Comparison of ENCODE assay signal across 14 mouse cellular contexts in the genomic region with DNA sequence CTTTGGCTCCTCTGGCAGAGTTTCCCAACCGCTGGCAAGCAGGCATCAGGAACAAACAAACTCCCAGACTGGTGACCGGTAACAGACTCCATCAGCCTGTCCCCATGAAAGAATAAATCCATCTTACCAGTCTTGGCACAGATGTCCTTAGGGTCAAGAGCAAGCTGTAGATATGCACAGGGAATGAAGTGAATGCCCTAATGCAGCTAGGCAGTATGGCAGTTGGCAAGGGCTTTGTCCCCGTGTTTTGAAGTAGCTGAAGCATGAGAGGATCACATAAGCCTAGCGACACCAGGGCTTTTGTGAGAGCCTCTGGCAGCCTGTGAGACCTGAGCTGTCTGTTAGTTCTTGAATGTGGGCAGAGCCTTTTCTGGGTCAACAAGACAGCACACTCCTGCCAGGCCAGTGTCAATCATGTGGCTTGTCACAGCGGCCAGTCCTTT.
A peak's percentile ranks its signal among the peaks of the same experiment; 100 is the strongest.
DNase-seq lines count a peak whose midpoint lies in the region; ATAC-seq and TF ChIP-seq lines count a peak whose summit lies in the region.
"Had no signal": no experiment of that assay in that cellular context is flagged by ENCODE, and none has a peak within 500 bp of the region (broad histone marks: within the 10 kb centered on the region; RNA-seq: fewer than 3 reads in every experiment).

No protein-coding gene starts in this region.

- no peaks in the 10 kb centered on the region for H3K79me2 ChIP-seq in liver, adult 2 months (ENCODE audit: control insufficient read depth, insufficient read depth, low read length)

- H3K36me3 ChIP-seq in forebrain, embryonic 13.5 days (ENCODE audit: poor library complexity, severe bottlenecking), result no peaks in the 10 kb centered on the region
- no peaks in the 10 kb centered on the region for H3K36me3 ChIP-seq in forebrain, embryonic 11.5 days (ENCODE audit: control insufficient read depth, insufficient read depth, low read length)
- no peaks in the 10 kb centered on the region for H3K36me3 ChIP-seq in liver, adult 2 months (ENCODE audit: control insufficient read depth, insufficient read depth, low read length)
- no peaks in the 10 kb centered on the region for H3K36me3 ChIP-seq in forebrain, embryonic 16.5 days (ENCODE audit: control insufficient read depth, insufficient read depth)
- H3K36me3 ChIP-seq in midbrain, postnatal 0 days (ENCODE audit: insufficient read depth, low read length), result no peaks in the 10 kb centered on the region
- H3K36me3 ChIP-seq: liver, embryonic 15.5 days; neural tube, embryonic 13.5 days had no signal

- no peaks in the 10 kb centered on the region for H3K27me3 ChIP-seq in forebrain, embryonic 13.5 days
- no peaks in the 10 kb centered on the region for H3K27me3 ChIP-seq in forebrain, embryonic 11.5 days (ENCODE audit: control insufficient read depth, insufficient read depth, low read length)
- no peaks in the 10 kb centered on the region for H3K27me3 ChIP-seq in liver, adult 2 months (ENCODE audit: control insufficient read depth, insufficient read depth, low read length)
- no peaks in the 10 kb centered on the region for H3K27me3 ChIP-seq in forebrain, embryonic 16.5 days (replicated peaks; ENCODE audit: control insufficient read depth, insufficient read depth, low read length)
- H3K27me3 ChIP-seq in midbrain, postnatal 0 days (ENCODE audit: insufficient read depth, low read length), result no peaks in the 10 kb centered on the region
- H3K27me3 ChIP-seq: liver, embryonic 15.5 days; neural tube, embryonic 13.5 days had no signal

- DNase-seq in forebrain, embryonic 11.5 days (ENCODE audit: low spot score), result no peak
- DNase-seq in liver, adult 2 months (ENCODE audit: extremely low read depth, low read depth, low spot score), result peak; percentile 51
- DNase-seq in liver, result no peak
- DNase-seq in midbrain, postnatal 0 days (ENCODE audit: low spot score), result peak; percentile 72
- no peak for DNase-seq in right cerebral cortex, adult 2 months (ENCODE audit: low spot score in 2 of 2)
- DNase-seq: adrenal gland, adult 2 months; right cerebral cortex, postnatal 14 days; thymus, postnatal 4 days had no signal

- H3K4me1 ChIP-seq in forebrain, embryonic 13.5 days, result peaks cover 28% of the 10 kb centered on the region
- no peaks in the 10 kb centered on the region for H3K4me1 ChIP-seq in forebrain, embryonic 11.5 days (replicated peaks; ENCODE audit: control insufficient read depth, insufficient read depth, low read length)
- no peaks in the 10 kb centered on the region for H3K4me1 ChIP-seq in liver, adult 2 months (ENCODE audit: control insufficient read depth, insufficient read depth, low read length)
- peaks cover 20% of the 10 kb centered on the region; the same call in 1 of the 2 replicates for H3K4me1 ChIP-seq in forebrain, embryonic 16.5 days (replicated peaks; ENCODE audit: control insufficient read depth, insufficient read depth, low read length)
- H3K4me1 ChIP-seq in midbrain, postnatal 0 days (ENCODE audit: insufficient read depth, low read length), result 0 out of 2 replicates have a peak, but pooled peaks cover 3% of the 10 kb centered on the region
- H3K4me1 ChIP-seq: liver, embryonic 15.5 days had no signal

- peak overlapping the region; percentile 16; the same call in 1 of the 2 replicates for H3K4me2 ChIP-seq in forebrain, embryonic 13.5 days
- no peak overlapping the region for H3K4me2 ChIP-seq in forebrain, embryonic 11.5 days (ENCODE audit: low read depth, low read length, severe bottlenecking)
- no peak overlapping the region for H3K4me2 ChIP-seq in forebrain, embryonic 16.5 days (ENCODE audit: low read length)
- H3K4me2 ChIP-seq in midbrain, postnatal 0 days (ENCODE audit: low read depth, low read length, poor library complexity, severe bottlenecking), result no peak overlapping the region
- H3K4me2 ChIP-seq: heart, embryonic 11.5 days; liver, embryonic 15.5 days; neural tube, embryonic 13.5 days had no signal

- TF ChIP-seq POLR2A in liver, adult 2 months (IDR thresholded peaks at IDR 0.05; ENCODE audit: extremely low read depth, insufficient read depth, low read length), result no peak

- TF ChIP-seq CTCF in liver, adult 2 months (IDR thresholded peaks at IDR 0.05; ENCODE audit: low read depth, low read length), result no peak
- TF ChIP-seq CTCF in midbrain, postnatal 0 days (IDR thresholded peaks at IDR 0.05), result no peak

- no peak overlapping the region for H3K9ac ChIP-seq in forebrain, embryonic 13.5 days
- H3K9ac ChIP-seq in forebrain, embryonic 11.5 days (ENCODE audit: low read length), result no peak overlapping the region
- H3K9ac ChIP-seq in liver, adult 2 months (ENCODE audit: low read depth, low read length), result no peak overlapping the region
- no peak overlapping the region for H3K9ac ChIP-seq in forebrain, embryonic 16.5 days (replicated peaks; ENCODE audit: low read depth, low read length)
- no peak overlapping the region for H3K9ac ChIP-seq in midbrain, postnatal 0 days (replicated peaks; ENCODE audit: low read length, poor library complexity, severe bottlenecking)
- H3K9ac ChIP-seq: liver, embryonic 15.5 days; neural tube, embryonic 13.5 days had no signal

- peak; percentile 89 for ATAC-seq in forebrain, embryonic 13.5 days
- no peak; the same call in 1 of the 2 replicates for ATAC-seq in forebrain, embryonic 11.5 days (replicated peaks; ENCODE audit: low FRiP score)
- ATAC-seq in forebrain, embryonic 16.5 days, result peak; percentile 90
- ATAC-seq in midbrain, postnatal 0 days (ENCODE audit: low FRiP score), result peak; percentile 52; the same call in 1 of the 2 replicates
- no peak for ATAC-seq in activated CD4-positive, CD25-positive, alpha-beta regulatory T cell, adult 4 months

- WGBS in forebrain, embryonic 13.5 days, result 20% methylated on average over 5 of the region's 5 CpGs
- WGBS in forebrain, embryonic 11.5 days, result 51% methylated on average over 5 of the region's 5 CpGs
- WGBS in liver, adult 2 months, result 36% methylated on average over 5 of the region's 5 CpGs
- WGBS in forebrain, embryonic 16.5 days, result 14% methylated on average over 5 of the region's 5 CpGs
- 41% methylated on average over 5 of the region's 5 CpGs for WGBS in midbrain, postnatal 0 days

- H3K9me3 ChIP-seq in forebrain, embryonic 13.5 days (replicated peaks), result no peaks in the 10 kb centered on the region
- H3K9me3 ChIP-seq in forebrain, embryonic 11.5 days (ENCODE audit: control insufficient read depth, low read length), result no peaks in the 10 kb centered on the region
- no peaks in the 10 kb centered on the region for H3K9me3 ChIP-seq in forebrain, embryonic 16.5 days (ENCODE audit: control insufficient read depth, low read length)
- H3K9me3 ChIP-seq in midbrain, postnatal 0 days (ENCODE audit: low read length), result no peaks in the 10 kb centered on the region
- H3K9me3 ChIP-seq: liver, embryonic 15.5 days; neural tube, embryonic 13.5 days had no signal

- H3K4me3 ChIP-seq in forebrain, embryonic 13.5 days, result no peak overlapping the region
- no peak overlapping the region for H3K4me3 ChIP-seq in forebrain, embryonic 11.5 days (ENCODE audit: low read depth, low read length)
- no peak overlapping the region for H3K4me3 ChIP-seq in liver, adult 2 months (ENCODE audit: insufficient read depth, low read depth, low read length)
- no peak overlapping the region for H3K4me3 ChIP-seq in forebrain, embryonic 16.5 days (replicated peaks; ENCODE audit: low read length)
- H3K4me3 ChIP-seq in midbrain, postnatal 0 days (ENCODE audit: low read depth, low read length), result no peak overlapping the region
- H3K4me3 ChIP-seq: liver, embryonic 15.5 days; neural tube, embryonic 13.5 days had no signal

- peak overlapping the region; percentile 67 for H3K27ac ChIP-seq in forebrain, embryonic 13.5 days
- H3K27ac ChIP-seq in forebrain, embryonic 11.5 days (ENCODE audit: low read depth, low read length), result no peak overlapping the region
- no peak overlapping the region for H3K27ac ChIP-seq in liver, adult 2 months (replicated peaks; ENCODE audit: insufficient read depth, low read depth, low read length)
- peak overlapping the region; percentile 1; the same call in 1 of the 2 replicates for H3K27ac ChIP-seq in forebrain, embryonic 16.5 days (ENCODE audit: low read length)
- no peak overlapping the region for H3K27ac ChIP-seq in midbrain, postnatal 0 days (ENCODE audit: low read depth, low read length)
- H3K27ac ChIP-seq: liver, embryonic 15.5 days; neural tube, embryonic 13.5 days had no signal

Comparison
In these comparisons a context has a peak if more than half of its experiments do, and no peak if none do; other contexts are left out.
1. ATAC-seq: peak in forebrain, embryonic 13.5 days (single experiment), forebrain, embryonic 16.5 days (single experiment) and midbrain, postnatal 0 days (single experiment); none in forebrain, embryonic 11.5 days (single experiment) and activated CD4-positive, CD25-positive, alpha-beta regulatory T cell, adult 4 months (single experiment).
2. H3K27ac ChIP-seq: peak in forebrain, embryonic 13.5 days (single experiment) and forebrain, embryonic 16.5 days (single experiment); none in forebrain, embryonic 11.5 days (single experiment), liver, adult 2 months (single experiment) and midbrain, postnatal 0 days (single experiment).
3. DNase-seq: peak in liver, adult 2 months (single experiment) and midbrain, postnatal 0 days (single experiment); none in forebrain, embryonic 11.5 days (single experiment), liver (single experiment) and right cerebral cortex, adult 2 months (0 of 2).